Mouse (Mus musculus): ENCODE results near the gene Gnb1. TPM values are rescaled to one million over a fixed set of nuclear protein-coding genes. Genes with fewer than 3 reads are reported as not detected.

The Gnb1 gene
- polyA plus RNA-seq, 1 experiment: 325 TPM

DNA sequence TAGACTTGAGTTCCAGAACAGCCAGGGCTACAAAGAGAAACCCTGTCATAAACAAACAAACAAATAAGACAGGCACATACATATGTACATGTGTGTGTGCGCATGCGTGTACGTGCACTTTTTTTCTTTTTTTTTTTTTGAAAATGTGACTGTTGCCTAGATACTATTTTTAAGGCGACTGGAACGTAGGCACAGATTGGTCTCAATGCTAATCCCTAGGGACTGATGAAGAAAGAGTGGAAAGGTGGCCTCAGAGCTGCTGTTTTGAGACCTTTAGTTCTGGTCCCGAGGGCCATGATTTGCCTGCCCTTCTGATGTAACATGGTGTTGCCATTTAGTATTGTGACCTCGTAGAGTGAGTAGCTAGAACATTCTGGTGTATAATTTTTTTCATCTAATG is 58.8 kb downstream of the Gnb1 start:
- no peak overlapping the region for H3K27ac ChIP-seq (ENCODE audit: insufficient read depth, low read length)
- TF ChIP-seq POLR2A (IDR thresholded peaks at IDR 0.05; ENCODE audit: low read depth, low read length): no peak
- TF ChIP-seq CTCF (IDR thresholded peaks at IDR 0.05; ENCODE audit: extremely low read depth, insufficient read depth, insufficient read length, insufficient replicate concordance): no peak
- no peak overlapping the region for H3K4me3 ChIP-seq (ENCODE audit: extremely low read depth, insufficient read depth, insufficient read length)
- 62% methylated on average over 7 of the region's 7 CpGs for WGBS
- peaks cover 2% of the 10 kb centered on the region; the same call in 1 of the 2 replicates for H3K4me1 ChIP-seq (ENCODE audit: control insufficient read depth, insufficient read depth, insufficient read length)
- H3K36me3 ChIP-seq (ENCODE audit: control insufficient read depth, insufficient read depth, low read length): peaks cover 21% of the 10 kb centered on the region
- H3K27me3 ChIP-seq (ENCODE audit: control insufficient read depth, insufficient read depth, low read length): no peaks in the 10 kb centered on the region
- DNase-seq (ENCODE audit: low read depth in 1 of 2, low spot score in 2 of 2): no peak

- DNase-seq (ENCODE audit: low read depth in 1 of 2, low spot score in 2 of 2): no peak
- WGBS: 21% methylated on average over 2 of the region's 2 CpGs
- Histone ChIP-seq H3K36me3 (ENCODE audit: control insufficient read depth, insufficient read depth, low read length) (peaks cover 21% of the 10 kb centered on the region), H3K4me3 (ENCODE audit: extremely low read depth, insufficient read depth, insufficient read length) (no peak overlapping the region), H3K27ac (ENCODE audit: insufficient read depth, low read length) (no peak overlapping the region), H3K4me1 (ENCODE audit: control insufficient read depth, insufficient read depth, insufficient read length) (peaks cover 2% of the 10 kb centered on the region; the same call in 1 of the 2 replicates), H3K27me3 (ENCODE audit: control insufficient read depth, insufficient read depth, low read length) (no peaks in the 10 kb centered on the region)
- no peak for TF ChIP-seq POLR2A (IDR thresholded peaks at IDR 0.05; ENCODE audit: low read depth, low read length)
- no peak for TF ChIP-seq CTCF (IDR thresholded peaks at IDR 0.05; ENCODE audit: extremely low read depth, insufficient read depth, insufficient read length, insufficient replicate concordance)
Measured at GRCm38 (mm10) chr4:155550446-155550845, 59.3 kb downstream of the Gnb1 start.

DNA sequence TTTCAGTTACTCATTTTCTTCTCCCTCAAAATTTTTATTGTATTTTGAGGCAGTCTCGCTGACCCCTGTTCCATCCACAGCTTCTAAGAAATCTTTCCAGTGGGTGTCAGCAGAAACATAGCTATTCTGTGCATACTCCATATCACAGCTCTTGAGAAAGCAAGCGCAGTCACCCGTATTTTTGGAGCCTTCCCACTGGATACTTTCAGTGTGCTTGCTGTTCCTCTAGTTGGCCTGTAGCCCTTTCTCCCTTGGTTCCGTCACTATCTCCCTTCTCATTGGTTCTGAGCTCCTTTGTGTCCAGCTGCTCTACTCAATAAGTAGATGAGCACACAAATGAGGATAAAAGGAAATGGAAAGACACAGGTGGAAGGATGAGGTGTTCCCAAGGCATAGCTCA is 59.9 kb downstream of the Gnb1 start:
- Histone ChIP-seq H3K36me3 (ENCODE audit: control insufficient read depth, insufficient read depth, low read length) (peaks cover 24% of the 10 kb centered on the region), H3K4me1 (ENCODE audit: control insufficient read depth, insufficient read depth, insufficient read length) (peaks cover 2% of the 10 kb centered on the region; the same call in 1 of the 2 replicates), H3K27me3 (ENCODE audit: control insufficient read depth, insufficient read depth, low read length) (no peaks in the 10 kb centered on the region), H3K4me3 (ENCODE audit: extremely low read depth, insufficient read depth, insufficient read length) (no peak overlapping the region), H3K27ac (ENCODE audit: insufficient read depth, low read length) (no peak overlapping the region)
- TF ChIP-seq CTCF (IDR thresholded peaks at IDR 0.05; ENCODE audit: extremely low read depth, insufficient read depth, insufficient read length, insufficient replicate concordance): no peak
- no peak for TF ChIP-seq POLR2A (IDR thresholded peaks at IDR 0.05; ENCODE audit: low read depth, low read length)
- WGBS: 94% methylated on average over 4 of the region's 4 CpGs
- no peak for DNase-seq (ENCODE audit: low read depth in 1 of 2, low spot score in 2 of 2)

DNA sequence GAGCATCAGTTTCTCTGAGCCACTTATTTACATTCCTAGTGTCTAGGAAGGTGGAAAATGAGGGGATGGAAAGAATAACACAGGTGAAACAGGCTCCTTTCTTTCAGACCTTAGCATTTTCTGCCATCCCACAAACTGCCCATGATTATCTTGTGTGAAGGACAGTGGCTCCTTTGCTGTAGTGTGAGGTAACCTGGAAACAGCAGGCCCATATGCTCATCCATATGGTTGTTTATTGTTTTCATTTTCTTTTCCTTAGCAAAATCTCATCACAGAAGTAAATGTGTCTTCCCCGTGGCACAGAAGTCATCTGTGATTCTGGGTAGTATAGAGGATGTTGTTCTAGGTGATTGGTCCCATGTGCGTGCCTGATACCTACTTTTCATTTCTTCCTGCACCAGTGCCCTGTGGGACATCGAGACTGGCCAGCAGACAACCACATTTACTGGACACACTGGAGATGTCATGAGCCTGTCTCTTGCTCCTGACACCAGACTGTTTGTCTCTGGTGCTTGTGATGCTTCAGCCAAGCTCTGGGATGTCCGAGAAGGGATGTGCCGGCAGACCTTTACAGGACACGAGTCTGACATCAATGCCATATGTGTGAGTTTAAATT is 61.9 kb downstream of the Gnb1 start:
- TF ChIP-seq POLR2A (IDR thresholded peaks at IDR 0.05; ENCODE audit: low read depth, low read length) (no peak), CTCF (IDR thresholded peaks at IDR 0.05; ENCODE audit: extremely low read depth, insufficient read depth, insufficient read length, insufficient replicate concordance) (no peak)
- no peak for DNase-seq (ENCODE audit: low read depth in 1 of 2, low spot score in 2 of 2)
- Histone ChIP-seq H3K27me3 (ENCODE audit: control insufficient read depth, insufficient read depth, low read length) (no peaks in the 10 kb centered on the region), H3K4me1 (ENCODE audit: control insufficient read depth, insufficient read depth, insufficient read length) (peaks cover 3% of the 10 kb centered on the region; the same call in 1 of the 2 replicates), H3K27ac (ENCODE audit: insufficient read depth, low read length) (no peak overlapping the region), H3K36me3 (ENCODE audit: control insufficient read depth, insufficient read depth, low read length) (peaks cover 27% of the 10 kb centered on the region), H3K4me3 (ENCODE audit: extremely low read depth, insufficient read depth, insufficient read length) (no peak overlapping the region)
- WGBS: 89% methylated on average over 6 of the region's 6 CpGs

GRCm38 (mm10) chr4:155554880-155555279 is 63.7 kb downstream of the Gnb1 start:
- no peak overlapping the region for H3K4me3 ChIP-seq (ENCODE audit: extremely low read depth, insufficient read depth, insufficient read length)
- DNase-seq (ENCODE audit: low read depth in 1 of 2, low spot score in 2 of 2): no peak

GRCm38 (mm10) chr4:155555464-155555863 is 64.3 kb downstream of the Gnb1 start:
- H3K27me3 ChIP-seq (ENCODE audit: control insufficient read depth, insufficient read depth, low read length): no peaks in the 10 kb centered on the region
- TF ChIP-seq CTCF (IDR thresholded peaks at IDR 0.05; ENCODE audit: extremely low read depth, insufficient read depth, insufficient read length, insufficient replicate concordance): no peak
- peaks cover 33% of the 10 kb centered on the region for H3K36me3 ChIP-seq (ENCODE audit: control insufficient read depth, insufficient read depth, low read length)
- peaks cover 10% of the 10 kb centered on the region; the same call in 1 of the 2 replicates for H3K4me1 ChIP-seq (ENCODE audit: control insufficient read depth, insufficient read depth, insufficient read length)
- 80% methylated on average over 1 of the region's 1 CpGs for WGBS
- no peak overlapping the region for H3K4me3 ChIP-seq (ENCODE audit: extremely low read depth, insufficient read depth, insufficient read length)
- H3K27ac ChIP-seq (ENCODE audit: insufficient read depth, low read length): no peak overlapping the region
- DNase-seq (ENCODE audit: low read depth in 1 of 2, low spot score in 2 of 2): no peak

More at GRCm38 (mm10) chr4:155554880-155555279, 63.7 kb downstream of the Gnb1 start:
- Histone ChIP-seq H3K27ac (ENCODE audit: insufficient read depth, low read length) (no peak overlapping the region), H3K4me1 (ENCODE audit: control insufficient read depth, insufficient read depth, insufficient read length) (peaks cover 10% of the 10 kb centered on the region; the same call in 1 of the 2 replicates), H3K36me3 (ENCODE audit: control insufficient read depth, insufficient read depth, low read length) (peaks cover 32% of the 10 kb centered on the region), H3K27me3 (ENCODE audit: control insufficient read depth, insufficient read depth, low read length) (no peaks in the 10 kb centered on the region)
- TF ChIP-seq POLR2A (IDR thresholded peaks at IDR 0.05; ENCODE audit: low read depth, low read length) (no peak), CTCF (IDR thresholded peaks at IDR 0.05; ENCODE audit: extremely low read depth, insufficient read depth, insufficient read length, insufficient replicate concordance) (no peak)
- 80% methylated on average over 4 of the region's 4 CpGs for WGBS

DNA sequence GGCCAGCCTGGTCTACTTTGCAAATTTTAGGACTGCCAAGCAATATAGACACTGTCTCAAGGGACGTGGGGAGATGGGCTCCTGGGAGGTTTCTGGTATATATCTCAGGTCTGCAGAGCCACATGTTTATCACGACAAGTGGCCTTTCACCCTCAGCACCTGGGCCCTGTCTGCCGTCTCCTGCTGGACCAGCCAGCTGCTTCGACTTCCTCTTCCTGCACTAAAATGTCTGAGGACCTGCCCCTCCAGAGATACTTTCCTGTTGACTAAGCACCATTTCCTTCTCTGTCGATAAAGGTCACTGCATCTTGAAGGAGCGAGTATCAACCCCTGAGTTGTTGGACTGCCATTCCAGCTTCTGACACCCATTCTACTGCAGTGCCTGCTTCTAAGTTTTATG is 68.3 kb downstream of the Gnb1 start:
- Histone ChIP-seq H3K4me3 (ENCODE audit: extremely low read depth, insufficient read depth, insufficient read length) (no peak overlapping the region), H3K27me3 (ENCODE audit: control insufficient read depth, insufficient read depth, low read length) (no peaks in the 10 kb centered on the region), H3K36me3 (ENCODE audit: control insufficient read depth, insufficient read depth, low read length) (peaks cover 20% of the 10 kb centered on the region), H3K27ac (ENCODE audit: insufficient read depth, low read length) (peak overlapping the region; percentile 72), H3K4me1 (ENCODE audit: control insufficient read depth, insufficient read depth, insufficient read length) (peaks cover 28% of the 10 kb centered on the region)
- TF ChIP-seq POLR2A (IDR thresholded peaks at IDR 0.05; ENCODE audit: low read depth, low read length) (no peak), CTCF (IDR thresholded peaks at IDR 0.05; ENCODE audit: extremely low read depth, insufficient read depth, insufficient read length, insufficient replicate concordance) (no peak)
- WGBS: 7% methylated on average over 6 of the region's 6 CpGs
- DNase-seq (ENCODE audit: low read depth in 1 of 2, low spot score in 2 of 2): peak in 1 of 2 experiments; percentile 25

Data from spleen, adult 2 months (tissue).